ENCODE assay signal across 8 mouse cellular contexts in genomic region chr1:152622765-152623211, GRCm38 (mm10).
DNase-seq lines count a peak whose midpoint lies in the region; ATAC-seq lines count a peak whose summit lies in the region.

No protein-coding gene starts in this region.

- no peak overlapping the region for H3K27ac ChIP-seq in limb, embryonic 12.5 days
- no peak overlapping the region for H3K27ac ChIP-seq in neural tube, embryonic 14.5 days (ENCODE audit: low read depth, low read length)

- DNase-seq in urinary bladder, postnatal 14 days (ENCODE audit: low spot score) = peak; percentile 24
- DNase-seq in urinary bladder, postnatal 25 days (ENCODE audit: low spot score) = no peak
- DNase-seq in heart, postnatal 25 days (ENCODE audit: low spot score) = peak; percentile 42
- DNase-seq in spleen, postnatal 14 days (ENCODE audit: low spot score in 2 of 2) = no peak
- no peak for DNase-seq in gastrocnemius, adult 18-20 months (ENCODE audit: low spot score)
- DNase-seq in urinary bladder, adult 18-20 months (ENCODE audit: low spot score in 2 of 2) = no peak

- H3K27me3 ChIP-seq in limb, embryonic 12.5 days = no peaks in the 10 kb centered on the region
- H3K27me3 ChIP-seq in neural tube, embryonic 14.5 days (ENCODE audit: control insufficient read depth, insufficient read depth, low read length) = no peaks in the 10 kb centered on the region

- intact Hi-C loops in heart, postnatal 25 days (cut with DNase I) = loop anchor here (2.0 to 5.0 kb wide), 2 partner anchors 38 to 95 kb away; no protein-coding TSS in a partner anchor

- peak overlapping the region; percentile 63; the same call in 1 of the 2 replicates for H3K4me3 ChIP-seq in limb, embryonic 12.5 days (replicated peaks)
- H3K4me3 ChIP-seq in neural tube, embryonic 14.5 days (ENCODE audit: low read depth, low read length) = no peak overlapping the region

- peaks cover 21% of the 10 kb centered on the region for H3K4me1 ChIP-seq in limb, embryonic 12.5 days (replicated peaks)
- peaks cover 4% of the 10 kb centered on the region; the same call in 1 of the 2 replicates for H3K4me1 ChIP-seq in neural tube, embryonic 14.5 days (ENCODE audit: control insufficient read depth, insufficient read depth, low read length)

- peak overlapping the region; percentile 74 for H3K4me2 ChIP-seq in limb, embryonic 12.5 days
- peak overlapping the region; percentile 88 for H3K4me2 ChIP-seq in neural tube, embryonic 14.5 days (ENCODE audit: low read depth, low read length)

- 0 out of 2 replicates have a peak, but pooled peaks cover 9% of the 10 kb centered on the region for H3K9me3 ChIP-seq in limb, embryonic 12.5 days
- no peaks in the 10 kb centered on the region for H3K9me3 ChIP-seq in neural tube, embryonic 14.5 days (ENCODE audit: control insufficient read depth, low read length)

- WGBS in limb, embryonic 12.5 days = 32% methylated on average over 9 of the region's 9 CpGs
- WGBS in neural tube, embryonic 14.5 days = 79% methylated on average over 9 of the region's 9 CpGs

- H3K9ac ChIP-seq in limb, embryonic 12.5 days (replicated peaks) = no peak overlapping the region
- H3K9ac ChIP-seq in neural tube, embryonic 14.5 days (replicated peaks; ENCODE audit: low read depth, low read length) = no peak overlapping the region

- H3K36me3 ChIP-seq in limb, embryonic 12.5 days = peaks cover 11% of the 10 kb centered on the region
- H3K36me3 ChIP-seq in neural tube, embryonic 14.5 days (ENCODE audit: control insufficient read depth, insufficient read depth, low read length) = no peaks in the 10 kb centered on the region

- no peak; the same call in 1 of the 2 replicates for ATAC-seq in limb, embryonic 12.5 days (ENCODE audit: insufficient number of reproducible peaks, insufficient read depth, low FRiP score, low TSS enrichment, low read depth)
- no peak for ATAC-seq in neural tube, embryonic 14.5 days (ENCODE audit: low read depth)

Comparison
In these comparisons a context has a peak if more than half of its experiments do, and no peak if none do; other contexts are left out.
1. DNase-seq: peak in urinary bladder, postnatal 14 days (single experiment) and heart, postnatal 25 days (single experiment); none in urinary bladder, postnatal 25 days (single experiment), spleen, postnatal 14 days (0 of 2), gastrocnemius, adult 18-20 months (single experiment) and urinary bladder, adult 18-20 months (0 of 2).